Mouse (Mus musculus): ENCODE results near the gene Amelx.

GRCm38 (mm10) chrX:169173796-169174195, 13.2 kb downstream of the Amelx start:
- TF ChIP-seq CTCF (IDR thresholded peaks at IDR 0.05; ENCODE audit: low read depth) (no peak), EP300 (optimal IDR thresholded peaks at IDR 0.05) (no peak)
